Mouse (Mus musculus) neural tube, embryonic 10.5 days (tissue): ENCODE measurements around the gene Akap5.

Experiments
- DNase-seq: peaks from one replicate; pipeline ENCODE4 v3.0.0-alpha.2; 2017; ENCODE audit warnings: low spot score; ENCODE audit errors: extremely low spot score

The Akap5 gene

DNA sequence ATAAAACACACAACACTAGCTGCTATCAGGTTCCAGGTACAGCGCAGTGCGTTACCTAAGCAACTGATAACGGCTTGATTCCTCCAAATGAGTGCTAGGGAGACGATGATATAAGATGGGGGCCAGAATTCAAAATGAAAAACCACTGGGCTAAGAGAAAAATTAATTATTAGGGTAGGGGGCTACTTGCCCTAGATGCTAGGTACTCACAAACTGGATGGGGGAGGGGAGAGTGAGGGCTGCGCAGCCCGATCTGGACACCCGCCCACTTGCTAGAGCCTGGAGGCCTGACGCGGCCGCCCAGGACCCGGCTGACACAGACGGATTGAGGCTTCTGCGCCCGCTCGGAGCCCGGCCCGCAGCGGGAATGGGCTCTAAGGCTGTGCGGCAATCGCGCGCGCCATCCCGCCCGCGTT lies 44.1 kb downstream of the Akap5 start:
- DNase-seq = no peak

DNA sequence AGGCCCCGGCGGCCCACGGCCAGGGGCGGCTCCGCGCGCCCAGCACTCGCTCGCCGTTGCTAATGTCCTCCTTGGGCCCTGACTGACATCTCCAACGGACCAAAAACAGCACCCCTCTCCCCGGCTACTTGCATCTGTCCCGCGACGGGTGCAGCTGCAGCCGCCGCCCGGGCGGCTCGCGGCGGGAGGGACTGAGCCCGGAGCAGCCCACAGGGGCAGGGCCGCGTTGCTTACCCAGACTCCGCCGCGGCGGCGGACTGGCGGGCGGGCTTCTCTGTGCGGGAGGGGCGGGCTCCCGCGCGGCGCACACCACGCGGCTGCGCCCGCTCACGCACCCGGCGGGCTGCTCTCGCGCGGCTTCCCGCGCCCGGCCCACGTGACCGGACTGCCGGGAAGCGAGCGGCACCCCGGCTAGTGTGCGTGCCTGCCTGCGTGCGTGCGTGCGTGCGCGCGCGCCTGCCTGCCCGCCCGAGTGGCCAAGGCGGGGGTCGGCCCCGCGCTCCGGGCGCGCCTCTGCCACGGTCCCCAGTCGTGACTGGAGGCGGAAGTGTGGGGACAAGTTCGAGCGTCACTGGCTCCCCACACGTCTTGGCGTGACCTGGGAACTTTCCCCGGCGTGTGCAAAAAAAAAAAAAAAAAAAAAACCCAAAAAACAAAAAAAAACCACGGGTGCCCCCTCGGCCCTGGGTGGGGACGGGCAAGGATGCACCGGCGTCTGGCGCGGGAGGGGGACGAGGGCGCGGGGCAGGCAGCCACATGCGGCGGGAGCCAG lies 44.7 kb downstream of the Akap5 start, which contains the start of gene Zbtb25:
Gene Zbtb25, minus strand, starts transcription at position 397 of the 772 bp plus-strand sequence.
- DNase-seq = peak; percentile 86

DNA sequence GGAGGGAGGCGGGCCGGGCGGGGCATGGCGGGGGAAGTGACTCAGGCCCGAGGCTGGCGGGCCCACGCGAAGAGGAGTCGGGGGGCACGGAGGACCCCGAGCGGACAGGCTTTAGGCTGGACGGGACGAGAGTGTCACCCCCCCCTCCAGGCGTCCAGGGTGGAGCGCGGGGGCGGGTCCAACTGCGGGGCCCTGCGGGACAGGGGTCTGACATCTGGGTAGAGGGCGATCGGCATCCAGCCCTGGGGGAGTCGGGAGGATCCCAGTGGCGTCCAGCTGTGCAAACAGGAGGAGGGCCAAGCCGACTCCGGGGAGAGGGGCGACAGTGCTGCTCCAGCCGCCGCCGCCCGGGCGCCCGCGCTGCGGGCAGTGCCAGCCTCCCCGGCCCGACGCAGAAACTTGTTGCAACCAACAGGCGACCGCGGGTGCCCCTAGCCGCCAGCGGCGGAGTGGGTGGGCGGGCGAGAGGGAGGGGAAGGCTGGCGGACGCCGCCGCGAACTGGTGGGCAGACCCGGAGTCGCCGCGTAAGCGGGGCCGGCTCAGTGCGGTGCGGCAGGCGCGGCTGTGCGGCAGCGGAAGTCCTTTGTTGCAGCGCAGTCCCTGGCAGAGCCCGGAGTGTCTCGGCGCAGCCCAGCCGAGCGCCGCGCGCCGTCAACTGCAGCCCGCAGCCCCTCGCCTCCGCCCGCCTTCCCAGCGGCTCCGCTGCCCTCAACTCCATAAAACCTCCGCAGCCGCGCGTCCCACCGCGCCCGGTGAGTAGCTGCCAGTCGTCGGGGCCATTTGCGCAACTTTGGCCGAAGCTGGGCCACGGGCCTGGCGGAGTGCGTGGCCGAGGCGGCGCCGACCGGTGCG lies 45.5 kb downstream of the Akap5 start, which contains the start of gene Zbtb1:
Gene Zbtb1, plus strand, starts transcription at position 289 of the 853 bp plus-strand sequence.
- peak; percentile 89 for DNase-seq

DNA sequence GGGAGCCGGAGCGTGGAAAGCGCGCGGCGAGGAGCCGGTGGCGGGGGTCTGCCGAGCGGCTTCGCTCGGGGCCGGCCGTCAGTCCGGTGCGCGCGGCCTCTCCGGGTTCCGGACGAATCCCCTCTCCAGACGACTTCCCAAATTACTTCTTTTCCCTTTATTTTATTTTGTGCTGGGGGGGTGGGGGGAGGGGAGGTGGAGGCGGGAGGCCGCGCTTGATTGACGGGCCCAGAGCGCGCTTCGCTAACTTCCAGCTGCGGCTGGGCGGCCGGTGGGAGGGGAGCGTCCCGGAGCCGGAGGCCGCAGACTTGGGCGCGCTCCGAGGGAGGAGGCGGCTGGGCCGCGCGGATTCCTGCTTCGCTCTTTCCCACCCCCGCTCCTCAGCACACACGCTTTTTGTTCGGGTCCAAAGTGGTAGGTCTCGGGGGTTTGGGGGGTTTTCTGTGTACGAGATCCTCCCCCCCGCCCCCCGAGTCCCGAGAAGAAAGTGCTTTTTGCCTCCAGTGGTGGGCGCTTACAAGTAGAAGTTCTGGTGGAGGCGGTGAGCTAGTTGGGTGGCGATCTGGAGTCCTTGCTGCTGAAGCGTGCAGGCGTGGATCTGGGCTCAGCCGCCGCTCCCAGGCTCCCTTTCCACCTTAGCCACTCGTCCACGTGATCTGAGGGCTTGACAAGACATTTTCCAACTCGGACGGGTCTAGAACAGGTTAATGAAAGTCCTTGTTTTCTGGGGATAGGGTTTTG lies 46.3 kb downstream of the Akap5 start:
- DNase-seq = peak; percentile 85

DNA sequence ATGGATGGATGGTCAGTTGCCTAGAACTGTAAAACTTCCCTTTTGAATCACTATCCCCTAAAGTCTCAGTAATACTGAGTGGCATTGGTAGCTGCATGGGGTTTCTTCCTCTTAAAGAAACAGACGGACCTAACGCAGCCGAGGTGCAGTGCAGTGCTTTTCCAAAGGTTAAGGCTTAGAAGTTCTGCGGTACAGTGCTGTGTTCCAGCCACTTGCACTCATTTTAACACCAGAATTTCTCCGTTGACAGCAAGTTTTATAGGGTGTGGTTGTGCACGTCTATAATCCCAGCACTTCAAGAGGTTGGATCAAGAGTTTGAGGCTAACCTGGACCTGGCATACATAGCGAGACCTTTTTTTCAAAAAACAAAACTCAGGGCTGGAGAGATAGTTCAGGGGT lies 47.4 kb downstream of the Akap5 start:
- no peak for DNase-seq

DNA sequence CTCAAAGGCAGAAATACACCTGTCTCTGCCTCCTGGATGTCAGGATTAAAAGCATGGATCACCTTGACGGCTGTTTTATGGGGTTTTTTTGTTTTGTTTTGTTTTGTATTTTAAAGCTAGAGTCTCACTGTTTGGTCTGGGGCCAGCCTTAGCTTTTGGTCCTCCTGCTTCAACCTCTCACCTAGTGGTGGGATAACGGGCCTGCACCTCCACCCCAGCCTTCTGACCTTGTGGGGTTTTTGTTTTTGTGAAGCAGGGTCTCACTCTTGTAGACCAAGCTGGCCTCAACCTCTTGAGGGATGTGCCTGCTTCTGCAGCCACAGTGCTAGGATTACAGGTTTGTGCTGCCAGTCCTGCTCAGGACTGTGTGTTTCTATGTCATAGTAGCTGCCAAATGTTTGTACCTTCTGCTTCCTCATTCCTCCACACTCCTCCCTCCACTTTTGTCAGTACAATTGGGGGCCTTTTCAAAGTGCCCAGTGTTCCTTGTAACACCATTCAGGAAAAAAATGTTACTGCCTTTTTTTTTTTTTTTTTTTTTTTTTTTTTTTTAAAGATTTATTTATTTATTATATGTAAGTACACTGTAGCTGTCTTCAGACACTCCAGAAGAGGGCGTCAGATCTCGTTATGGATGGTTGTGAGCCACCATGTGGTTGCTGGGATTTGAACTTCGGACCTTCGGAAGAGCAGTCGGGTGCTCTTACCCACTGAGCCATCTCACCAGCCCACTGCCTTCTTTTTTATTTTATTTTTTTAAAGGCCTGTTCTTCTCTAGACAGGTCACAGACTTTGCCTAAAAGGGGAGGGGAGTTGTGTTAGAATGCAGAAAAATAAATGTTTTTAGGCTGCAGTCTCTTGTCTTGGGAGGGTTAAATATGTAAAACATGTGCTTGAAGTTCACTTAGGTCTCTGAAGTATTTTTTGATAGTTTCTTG lies 48.5 kb downstream of the Akap5 start:
- DNase-seq = no peak

DNA sequence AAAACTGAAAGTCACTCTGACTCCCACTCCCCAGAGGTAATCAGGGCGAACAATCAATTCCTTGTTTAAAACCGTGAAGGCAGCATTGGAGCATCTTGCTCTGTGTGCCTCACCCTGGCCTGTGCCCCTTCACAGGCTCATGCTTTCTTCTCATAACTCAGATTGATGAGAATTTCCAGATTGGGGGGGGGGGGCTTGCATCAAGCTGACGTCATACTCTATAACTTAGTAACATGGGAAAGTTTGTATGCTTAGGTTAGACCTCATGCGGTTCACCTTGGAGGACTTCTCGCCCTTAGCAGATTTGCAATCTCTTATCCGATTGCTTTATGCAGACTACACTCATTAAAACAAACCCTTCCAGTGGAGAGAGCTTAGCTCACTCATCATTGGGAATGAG lies 49.3 kb downstream of the Akap5 start:
- no peak for DNase-seq

DNA sequence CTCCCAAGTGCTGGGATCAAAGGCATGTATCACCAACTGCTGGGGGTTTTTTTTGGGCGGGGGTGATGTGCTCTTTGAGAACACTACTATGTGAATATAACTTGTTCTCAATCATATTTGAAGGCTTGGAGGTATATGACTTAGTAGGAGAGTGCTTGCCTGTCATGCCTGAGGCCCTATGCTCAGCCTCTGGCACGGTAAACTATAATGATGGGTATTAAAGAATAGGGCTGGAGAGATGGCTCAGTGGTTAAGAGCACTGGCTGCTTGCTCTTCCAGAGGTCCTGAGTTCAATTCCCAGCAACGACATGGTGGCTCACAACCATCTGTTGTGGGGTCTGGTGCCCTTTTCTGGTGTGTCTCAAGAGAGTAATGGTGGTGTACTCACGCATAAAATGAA lies 50.2 kb downstream of the Akap5 start:
- no peak for DNase-seq

DNA sequence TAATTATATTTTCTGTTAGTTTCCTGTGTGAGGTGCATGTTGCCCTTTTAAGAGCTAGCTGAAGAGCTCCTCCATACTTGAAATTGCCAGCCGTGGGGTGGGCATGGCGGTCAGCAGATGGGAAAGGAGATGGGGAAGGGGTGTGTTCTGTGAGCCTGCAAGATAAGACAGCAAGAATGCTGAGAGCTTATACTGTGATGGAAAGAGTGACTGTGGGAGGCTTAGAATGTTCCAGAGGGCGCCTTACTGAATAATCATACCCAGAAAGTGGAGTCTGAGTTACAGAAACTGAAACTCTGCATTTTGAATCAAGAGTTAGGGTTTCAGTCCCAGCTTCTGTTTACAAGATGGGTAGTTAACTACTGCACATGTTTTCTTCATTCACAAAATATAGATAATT lies 50.8 kb downstream of the Akap5 start:
- DNase-seq = no peak

DNA sequence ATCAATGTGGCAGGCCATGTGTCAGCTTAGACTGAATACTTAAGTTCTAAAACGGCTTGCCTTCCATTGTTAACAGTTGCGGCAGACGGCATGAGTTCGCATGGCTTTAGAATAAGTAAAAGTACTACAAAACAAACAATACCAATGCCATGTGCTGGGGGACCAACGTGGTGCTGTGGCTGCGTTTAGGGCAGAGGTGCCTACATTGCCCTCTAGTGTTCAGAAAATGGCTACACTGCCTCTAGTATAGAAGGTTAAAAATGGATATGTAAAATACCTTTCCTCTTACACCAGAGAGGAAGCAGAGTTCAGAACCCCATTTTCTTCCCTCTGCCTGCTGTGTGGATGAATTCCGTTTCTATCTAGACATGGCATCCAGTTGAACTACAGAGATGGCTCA lies 52.0 kb downstream of the Akap5 start:
- DNase-seq = no peak

DNA sequence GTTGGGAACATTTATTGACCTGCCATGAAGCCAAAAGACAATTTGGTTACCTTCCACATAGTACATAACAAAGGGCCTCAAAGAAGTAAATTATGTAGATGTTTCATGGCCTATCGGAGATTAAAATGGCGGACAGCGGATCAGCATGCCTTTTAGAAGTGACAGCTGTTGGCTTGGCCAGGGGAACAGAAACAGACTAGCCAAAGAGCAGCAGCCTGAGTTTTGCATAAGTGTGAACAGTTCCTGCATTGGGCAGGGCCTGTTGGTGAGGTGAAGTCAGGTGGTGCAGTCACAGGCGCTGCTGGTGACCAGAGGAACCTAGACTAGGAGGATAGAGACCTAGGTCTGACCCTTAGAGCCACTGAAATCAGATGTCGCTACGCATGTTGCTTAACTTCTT lies 52.4 kb downstream of the Akap5 start:
- no peak for DNase-seq

DNA sequence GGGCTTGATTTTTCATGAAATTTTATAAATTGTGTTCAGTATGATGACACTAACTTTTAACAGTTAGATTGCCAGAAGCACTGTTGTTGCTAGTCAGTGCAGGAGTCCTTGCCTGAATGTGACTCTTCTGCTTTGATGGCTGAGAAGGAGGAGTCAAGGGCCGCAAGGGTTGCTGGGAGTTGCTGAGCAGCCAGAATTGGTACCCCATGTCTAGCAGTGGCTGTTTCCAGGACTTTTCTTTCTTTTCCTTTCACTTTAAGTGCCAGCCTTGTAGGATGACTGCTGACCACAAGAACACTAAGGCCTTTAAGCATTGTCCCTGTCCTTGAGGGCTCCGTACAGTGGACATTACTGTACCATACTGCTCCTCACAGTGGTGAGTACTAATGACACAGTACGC lies 53.0 kb downstream of the Akap5 start:
- DNase-seq = no peak

DNA sequence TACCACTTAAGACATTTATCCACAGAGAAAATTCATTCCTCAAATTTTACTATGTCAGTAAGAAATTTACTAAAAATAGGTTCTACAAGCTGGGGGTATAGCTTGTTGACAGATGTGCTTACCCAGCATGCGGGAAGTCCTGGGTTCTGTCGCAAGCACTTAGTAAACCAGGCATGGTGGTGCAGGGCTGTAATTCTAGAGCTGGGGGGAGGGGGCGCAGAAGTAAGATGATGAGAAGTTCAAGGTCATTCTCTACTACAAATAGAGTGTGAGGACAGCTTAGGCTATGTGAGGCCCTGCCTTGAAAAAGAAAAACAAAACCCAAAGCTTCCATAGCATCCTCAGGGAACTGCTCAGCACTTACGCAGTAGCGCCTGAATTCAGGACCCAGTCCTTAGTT lies 53.9 kb downstream of the Akap5 start:
- no peak for DNase-seq

DNA sequence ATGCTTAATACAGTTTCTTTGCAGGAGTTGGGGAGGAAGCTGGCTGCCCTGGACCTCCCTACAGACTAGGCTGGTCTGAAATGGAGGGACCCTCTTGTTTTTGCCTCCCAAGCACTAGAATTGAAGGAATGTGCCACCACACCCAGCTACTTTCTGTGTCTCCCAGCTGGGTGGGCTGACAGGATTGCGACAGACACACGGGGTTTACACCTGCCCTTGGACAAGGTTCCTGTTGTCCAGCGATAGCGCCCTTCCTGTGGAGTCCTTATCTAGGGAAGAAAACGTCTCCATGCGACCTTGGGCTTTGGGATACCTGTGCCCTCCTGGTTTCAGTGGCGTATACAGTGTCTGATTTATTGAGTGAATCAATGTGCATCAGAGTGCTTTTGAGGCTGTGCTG lies 55.5 kb downstream of the Akap5 start:
- DNase-seq = no peak
